Comparison of ENCODE assay signal across 12 mouse cellular contexts in the genomic region with DNA sequence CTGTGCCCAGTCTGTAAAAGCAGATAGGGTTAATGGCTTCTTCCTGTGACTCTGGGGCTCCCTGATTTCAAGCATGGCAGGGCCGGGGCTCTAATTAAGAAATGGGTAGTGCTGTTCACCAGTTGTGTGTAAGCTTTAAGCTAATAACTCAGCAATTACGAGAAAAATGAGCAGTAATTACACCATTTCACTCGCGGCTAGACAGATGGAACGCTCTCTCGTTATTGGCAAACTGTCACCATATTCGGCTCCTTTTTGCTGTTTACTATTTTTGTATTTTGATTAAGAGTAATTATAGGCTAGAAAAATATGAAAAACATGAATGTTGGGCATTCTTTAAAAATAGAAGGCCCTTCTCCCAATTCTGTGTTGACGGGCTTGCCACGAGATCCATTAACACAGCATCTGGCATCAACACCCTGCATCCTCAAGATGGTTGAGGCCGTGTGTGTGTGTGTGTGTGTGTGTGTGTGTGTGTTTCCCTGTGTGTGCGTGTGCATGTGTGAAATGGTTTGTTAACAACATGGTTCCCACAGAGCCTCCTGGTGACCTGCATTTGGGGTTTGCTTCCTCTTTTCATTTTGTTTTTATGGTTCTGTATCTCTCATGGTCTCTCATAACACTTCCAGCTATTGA.
DNase-seq lines count a peak whose midpoint lies in the region; ATAC-seq and TF ChIP-seq lines count a peak whose summit lies in the region.
"Had no signal": no experiment of that assay in that cellular context is flagged by ENCODE, and none has a peak within 500 bp of the region (broad histone marks: within the 10 kb centered on the region; RNA-seq: fewer than 3 reads in every experiment).

No protein-coding gene starts in this region.

- H3K9ac ChIP-seq in liver, embryonic 12.5 days = no peak overlapping the region
- H3K9ac ChIP-seq in liver, postnatal 0 days (replicated peaks) = no peak overlapping the region
- H3K9ac ChIP-seq in forebrain, embryonic 16.5 days (replicated peaks; ENCODE audit: low read depth, low read length) = no peak overlapping the region
- no peak overlapping the region for H3K9ac ChIP-seq in liver, embryonic 13.5 days
- H3K9ac ChIP-seq in neural tube, embryonic 14.5 days (replicated peaks; ENCODE audit: low read depth, low read length) = no peak overlapping the region
- H3K9ac ChIP-seq: heart, embryonic 15.5 days had no signal

- H3K4me1 ChIP-seq in liver, embryonic 12.5 days = peaks cover 65% of the 10 kb centered on the region
- no peaks in the 10 kb centered on the region; the same call in 1 of the 2 replicates for H3K4me1 ChIP-seq in liver, postnatal 0 days (ENCODE audit: insufficient read depth)
- peaks cover 42% of the 10 kb centered on the region for H3K4me1 ChIP-seq in forebrain, embryonic 16.5 days (replicated peaks; ENCODE audit: control insufficient read depth, insufficient read depth, low read length)
- peaks cover 64% of the 10 kb centered on the region for H3K4me1 ChIP-seq in liver, embryonic 13.5 days (replicated peaks)
- H3K4me1 ChIP-seq in neural tube, embryonic 14.5 days (ENCODE audit: control insufficient read depth, insufficient read depth, low read length) = peaks cover 14% of the 10 kb centered on the region

- no peak for TF ChIP-seq CTCF in liver, postnatal 0 days (IDR thresholded peaks at IDR 0.05; ENCODE audit: low read depth)

- no peaks in the 10 kb centered on the region for H3K36me3 ChIP-seq in liver, embryonic 12.5 days
- no peaks in the 10 kb centered on the region for H3K36me3 ChIP-seq in liver, postnatal 0 days (replicated peaks; ENCODE audit: insufficient read depth, low read length)
- no peaks in the 10 kb centered on the region for H3K36me3 ChIP-seq in forebrain, embryonic 16.5 days (ENCODE audit: control insufficient read depth, insufficient read depth)
- H3K36me3 ChIP-seq in liver, embryonic 13.5 days = no peaks in the 10 kb centered on the region
- H3K36me3 ChIP-seq in neural tube, embryonic 14.5 days (ENCODE audit: control insufficient read depth, insufficient read depth, low read length) = no peaks in the 10 kb centered on the region
- H3K36me3 ChIP-seq: heart, embryonic 15.5 days had no signal

- intact Hi-C loops in gastrocnemius, postnatal 36 days (cut with DNase I) = no loop called here

- H3K27ac ChIP-seq in liver, embryonic 12.5 days = peak overlapping the region; percentile 94; the same call in 1 of the 2 replicates
- H3K27ac ChIP-seq in liver, postnatal 0 days (ENCODE audit: low read depth) = no peak overlapping the region
- peak overlapping the region; percentile 80 for H3K27ac ChIP-seq in forebrain, embryonic 16.5 days (ENCODE audit: low read length)
- peak overlapping the region; percentile 95 for H3K27ac ChIP-seq in liver, embryonic 13.5 days
- H3K27ac ChIP-seq in neural tube, embryonic 14.5 days (ENCODE audit: low read depth, low read length) = peak overlapping the region; percentile 39; the same call in 1 of the 2 replicates
- H3K27ac ChIP-seq: heart, embryonic 15.5 days had no signal

- H3K27me3 ChIP-seq in liver, embryonic 12.5 days (replicated peaks) = no peaks in the 10 kb centered on the region; the same call in 1 of the 2 replicates
- no peaks in the 10 kb centered on the region for H3K27me3 ChIP-seq in liver, postnatal 0 days (ENCODE audit: insufficient read depth, low read length)
- H3K27me3 ChIP-seq in forebrain, embryonic 16.5 days (replicated peaks; ENCODE audit: control insufficient read depth, insufficient read depth, low read length) = no peaks in the 10 kb centered on the region
- H3K27me3 ChIP-seq in liver, embryonic 13.5 days = no peaks in the 10 kb centered on the region
- H3K27me3 ChIP-seq in neural tube, embryonic 14.5 days (ENCODE audit: control insufficient read depth, insufficient read depth, low read length) = no peaks in the 10 kb centered on the region
- H3K27me3 ChIP-seq: heart, embryonic 15.5 days had no signal

- ATAC-seq in liver, embryonic 12.5 days = no peak
- ATAC-seq in liver, postnatal 0 days = no peak
- peak; percentile 80 for ATAC-seq in forebrain, embryonic 16.5 days
- no peak for ATAC-seq in liver, embryonic 13.5 days (ENCODE audit: low read depth)
- ATAC-seq in neural tube, embryonic 14.5 days (ENCODE audit: low read depth) = no peak
- ATAC-seq in cerebellum, adult (ENCODE audit: insufficient number of reproducible peaks, low FRiP score, low TSS enrichment) = no peak
- ATAC-seq in activated CD4-positive, CD25-positive, alpha-beta regulatory T cell, adult 4 months = no peak

- no peak for DNase-seq in liver, postnatal 0 days
- DNase-seq in liver, embryonic 13.5 days = no peak
- DNase-seq in gastrocnemius, postnatal 36 days = no peak
- DNase-seq: kidney, postnatal 14 days; thymus, postnatal 14 days had no signal

- no peaks in the 10 kb centered on the region for H3K9me3 ChIP-seq in liver, embryonic 12.5 days (replicated peaks)
- H3K9me3 ChIP-seq in liver, postnatal 0 days (ENCODE audit: low read length) = no peaks in the 10 kb centered on the region
- no peaks in the 10 kb centered on the region for H3K9me3 ChIP-seq in forebrain, embryonic 16.5 days (ENCODE audit: control insufficient read depth, low read length)
- no peaks in the 10 kb centered on the region for H3K9me3 ChIP-seq in liver, embryonic 13.5 days (replicated peaks)
- no peaks in the 10 kb centered on the region for H3K9me3 ChIP-seq in neural tube, embryonic 14.5 days (ENCODE audit: control insufficient read depth, low read length)
- H3K9me3 ChIP-seq: heart, embryonic 15.5 days had no signal

- WGBS in liver, embryonic 12.5 days (ENCODE audit: insufficient replicate concordance) = 79% methylated on average over 11 of the region's 11 CpGs
- WGBS in liver, postnatal 0 days (ENCODE audit: insufficient replicate concordance) = 78% methylated on average over 11 of the region's 11 CpGs
- WGBS in forebrain, embryonic 16.5 days = 9% methylated on average over 11 of the region's 11 CpGs
- WGBS in liver, embryonic 13.5 days (ENCODE audit: insufficient replicate concordance) = 80% methylated on average over 11 of the region's 11 CpGs
- WGBS in neural tube, embryonic 14.5 days = 46% methylated on average over 11 of the region's 11 CpGs

- no peak overlapping the region for H3K4me2 ChIP-seq in liver, embryonic 12.5 days
- no peak overlapping the region for H3K4me2 ChIP-seq in liver, postnatal 0 days (ENCODE audit: low read depth, low read length)
- peak overlapping the region; percentile 6; the same call in 1 of the 2 replicates for H3K4me2 ChIP-seq in forebrain, embryonic 16.5 days (ENCODE audit: low read length)
- no peak overlapping the region for H3K4me2 ChIP-seq in liver, embryonic 13.5 days
- no peak overlapping the region for H3K4me2 ChIP-seq in neural tube, embryonic 14.5 days (ENCODE audit: low read depth, low read length)
- H3K4me2 ChIP-seq: heart, embryonic 15.5 days had no signal

- H3K4me3 ChIP-seq in liver, embryonic 12.5 days = no peak overlapping the region
- no peak overlapping the region for H3K4me3 ChIP-seq in liver, postnatal 0 days (ENCODE audit: low read depth, low read length)
- H3K4me3 ChIP-seq in forebrain, embryonic 16.5 days (replicated peaks; ENCODE audit: low read length) = no peak overlapping the region
- H3K4me3 ChIP-seq in liver, embryonic 13.5 days (replicated peaks) = no peak overlapping the region
- no peak overlapping the region for H3K4me3 ChIP-seq in neural tube, embryonic 14.5 days (ENCODE audit: low read depth, low read length)
- H3K4me3 ChIP-seq: erythroblast, embryonic 14.5 days; heart, embryonic 15.5 days had no signal

- TF ChIP-seq EP300 in liver, postnatal 0 days (IDR thresholded peaks at IDR 0.05; ENCODE audit: low read depth) = no peak
